Mouse (Mus musculus) olfactory bulb, adult 2 months (tissue): ENCODE results near the gene Esyt3.

Experiments
- CTCF ChIP-seq: fragments of 200-500 bp; IDR thresholded peaks from 2 replicates; pipeline ENCODE4 v1.5.1; 2012; ENCODE audit warnings: low read depth, mild to moderate bottlenecking, low read length, moderate library complexity; ENCODE audit not compliant: insufficient read depth
- POLR2A ChIP-seq: fragments of 200-500 bp; IDR thresholded peaks from 2 replicates; pipeline ENCODE4 v1.6.1; 2012; ENCODE audit warnings: mild to moderate bottlenecking, low read depth, low read length, moderate library complexity; ENCODE audit not compliant: insufficient read depth

GRCm38 (mm10) chr9:99382556-99382955 is 24.2 kb upstream of the Esyt3 start:
- TF ChIP-seq CTCF (no peak), POLR2A (no peak)
